Mouse (Mus musculus) lung, postnatal 0 days (tissue): Measurements from ENCODE around the gene Sestd1. TPM values are rescaled to one million over a fixed set of nuclear protein-coding genes. Genes with fewer than 3 reads are reported as not detected.

Source experiments
- ATAC-seq: fragments of 200-750 bp; cut with Nextera tagmentation; 2 replicates; pipeline ENCODE4 v1.8.0; 2017; ENCODE audit warnings: moderate library complexity
- DNase-seq: peaks from one replicate; pipeline ENCODE4 v3.0.0-alpha.2; 2016; ENCODE audit warnings: low spot score
- H3K27ac ChIP-seq: fragments of 300-500 bp; sonication (generic); 2 replicates; pipeline ENCODE4 v1.5.1; 2014; ENCODE audit warnings: antibody characterized with exemption, mild to moderate bottlenecking, low read length, mixed read lengths
- H3K27me3 ChIP-seq: fragments of 300-500 bp; sonication (generic); replicated peaks from 2 replicates; pipeline ENCODE4 v1.6.1; 2014; ENCODE audit warnings: low read length, mixed read lengths; ENCODE audit not compliant: insufficient read depth
- H3K36me3 ChIP-seq: fragments of 300-500 bp; sonication (generic); 2 replicates; pipeline ENCODE4 v1.6.1; 2014; ENCODE audit warnings: low read length, mixed read lengths; ENCODE audit not compliant: insufficient read depth
- H3K4me1 ChIP-seq: fragments of 300-500 bp; sonication (generic); 2 replicates; pipeline ENCODE4 v1.6.1; 2014; ENCODE audit warnings: antibody characterized with exemption, low read depth, low read length, mixed read lengths; ENCODE audit not compliant: insufficient read depth
- H3K4me2 ChIP-seq: fragments of 300-500 bp; sonication (generic); replicated peaks from 2 replicates; pipeline ENCODE4 v1.6.1; 2014; ENCODE audit warnings: low read depth, mild to moderate bottlenecking, low read length, moderate library complexity, mixed read lengths
- H3K4me3 ChIP-seq: fragments of 300-500 bp; sonication (generic); 2 replicates; pipeline ENCODE4 v1.5.1; 2014; ENCODE audit warnings: low read depth, low read length
- H3K9ac ChIP-seq: fragments of 300-500 bp; sonication (generic); replicated peaks from 2 replicates; pipeline ENCODE4 v1.6.1; 2014; ENCODE audit warnings: low read depth, mild to moderate bottlenecking
- H3K9me3 ChIP-seq: fragments of 300-500 bp; sonication (generic); 2 replicates; pipeline ENCODE4 v1.6.1; 2016; ENCODE audit warnings: low read length, mixed read lengths
- CTCF ChIP-seq: IDR thresholded peaks from 2 replicates; pipeline ENCODE4 v1.5.1; 2016; ENCODE audit warnings: antibody characterized with exemption, mild to moderate bottlenecking
- EP300 ChIP-seq: IDR thresholded peaks from 2 replicates; pipeline ENCODE4 v1.6.1; 2016; ENCODE audit warnings: antibody characterized with exemption, mild to moderate bottlenecking, control low read depth
- WGBS: fragments of 180-500 bp; shearing (Covaris S2); extraction: QIAGEN DNeasy Blood & Tissue Kit; methylation state at CpG from one replicate; pipeline ENCODE4 v1.1.7; 2014; 5-methylcytosine and 5-hydroxymethylcytosine counted together
- polyA plus RNA-seq: library from polyadenylated mRNA; unstranded; fragments of >200 nt; fragmentation: Nextera tagmentation; extraction: Ambion mirVana; gene quantifications from 2 replicates; pipeline ENCODE4 v1.2.1, GENCODE M21; 2015

The Sestd1 gene
- polyA plus RNA-seq, 1 experiment from 2014 or later, result 11.8 TPM

- H3K4me2 ChIP-seq, result no peak overlapping the region
- no peaks in the 10 kb centered on the region for H3K4me1 ChIP-seq
- ATAC-seq (no peak), DNase-seq (no peak)
- no peaks in the 10 kb centered on the region for H3K9me3 ChIP-seq
- no peak overlapping the region for H3K27ac ChIP-seq
- H3K4me3 ChIP-seq, result no peak overlapping the region
- TF ChIP-seq CTCF, result no peak
- no peak for TF ChIP-seq EP300
- WGBS, result 62% methylated on average over 1 of the region's 1 CpGs
- H3K27me3 ChIP-seq, result no peaks in the 10 kb centered on the region
- no peaks in the 10 kb centered on the region for H3K36me3 ChIP-seq
- no peak overlapping the region for H3K9ac ChIP-seq
Measured at GRCm38 (mm10) chr2:77133407-77133806, 147.0 kb downstream of the Sestd1 start.

Other genes starting within 250 kb of the Sestd1 start
- gene Ccdc141, start 110.0 kb downstream of the Sestd1 start, polyA plus RNA-seq, result 31.9 and 37.0 TPM in 2 replicates